Mouse (Mus musculus) right cerebral cortex, postnatal 36 days (tissue): ENCODE results near the gene Impg2.

Source experiments
- DNase-seq, 2 experiments: peaks; one replicate each; pipeline ENCODE4 v3.0.0; 2022; ENCODE audit warnings: low spot score in 2 of 2, mixed read lengths in 1 of 2

Gene Impg2

DNA sequence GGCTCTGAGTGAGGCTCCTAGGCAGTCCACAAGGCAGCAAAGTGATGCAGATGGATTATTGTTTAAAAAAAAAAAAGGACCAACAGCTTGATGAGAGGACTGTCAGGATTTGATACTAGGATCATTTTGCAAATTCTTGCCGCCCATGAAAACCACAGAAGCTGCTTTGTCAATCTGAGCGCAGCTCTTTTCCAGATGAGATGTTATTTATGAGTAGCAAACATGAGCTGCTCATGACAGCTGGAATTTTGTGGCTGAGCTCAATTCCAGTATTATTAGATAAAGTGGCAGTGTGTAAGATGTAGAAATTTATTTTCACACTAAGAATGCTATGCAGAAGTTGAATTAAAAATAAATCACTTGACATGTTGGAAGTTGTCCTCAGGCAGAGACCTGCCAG, 94.7 kb downstream of the Impg2 start:
- no peak for DNase-seq

DNA sequence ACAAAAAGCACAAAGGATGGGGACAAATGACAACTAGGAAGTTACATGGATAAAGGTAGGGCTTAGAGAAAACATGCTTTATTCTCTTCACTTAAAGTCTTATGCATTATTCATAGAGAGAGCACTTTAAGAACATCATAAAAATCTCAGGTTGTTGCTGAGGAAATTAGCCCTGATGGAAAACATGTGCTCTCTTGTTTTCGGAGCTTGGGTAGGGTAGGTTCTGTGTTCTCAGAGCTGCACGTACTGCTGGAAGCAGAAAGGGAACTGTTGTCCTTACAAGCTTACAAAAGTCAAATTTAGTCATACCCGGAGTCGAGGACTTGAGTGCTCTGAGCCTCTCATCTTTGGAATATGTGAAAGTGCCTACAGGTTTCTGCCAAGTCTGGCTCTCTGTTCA, 98.9 kb downstream of the Impg2 start:
- no peak for DNase-seq

DNA sequence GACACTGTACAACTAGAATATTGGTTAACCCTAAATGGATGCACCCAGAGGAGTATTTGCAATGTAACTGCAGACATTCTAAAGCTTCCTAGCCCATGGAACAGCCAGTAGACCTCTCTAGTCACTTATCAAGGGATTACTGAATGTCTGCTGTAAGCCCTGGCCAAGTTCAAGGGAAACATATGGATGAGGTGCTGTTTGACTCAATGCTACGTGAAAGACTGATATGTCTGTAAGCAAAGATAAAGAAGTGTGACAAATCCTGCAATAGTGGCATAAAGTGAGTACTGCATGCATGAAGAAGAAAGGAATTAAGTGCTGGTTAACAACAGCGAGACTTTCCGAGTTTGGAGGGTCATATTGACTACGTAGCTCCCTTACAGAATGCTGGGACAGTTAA, 100.1 kb downstream of the Impg2 start:
- no peak for DNase-seq

DNA sequence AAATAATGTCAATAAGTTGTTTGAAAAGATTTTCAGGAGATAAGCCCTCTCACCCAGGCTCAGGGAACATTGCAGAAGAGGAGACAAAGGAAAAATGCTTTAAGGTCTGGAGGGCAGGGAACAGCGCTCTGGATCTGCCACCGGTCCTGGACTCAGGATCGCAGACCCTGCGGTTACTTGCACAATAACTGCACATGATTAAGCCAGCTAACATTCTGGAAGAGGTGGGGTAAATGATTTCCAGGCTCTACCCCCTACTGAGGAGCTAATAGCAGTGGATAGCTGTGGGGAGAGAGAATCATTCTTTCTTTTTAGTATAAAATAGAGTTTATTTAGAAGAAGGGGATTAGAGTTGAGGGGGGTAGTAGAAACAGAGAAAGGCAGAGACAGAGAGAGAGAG, 103.5 kb downstream of the Impg2 start:
- no peak for DNase-seq

DNA sequence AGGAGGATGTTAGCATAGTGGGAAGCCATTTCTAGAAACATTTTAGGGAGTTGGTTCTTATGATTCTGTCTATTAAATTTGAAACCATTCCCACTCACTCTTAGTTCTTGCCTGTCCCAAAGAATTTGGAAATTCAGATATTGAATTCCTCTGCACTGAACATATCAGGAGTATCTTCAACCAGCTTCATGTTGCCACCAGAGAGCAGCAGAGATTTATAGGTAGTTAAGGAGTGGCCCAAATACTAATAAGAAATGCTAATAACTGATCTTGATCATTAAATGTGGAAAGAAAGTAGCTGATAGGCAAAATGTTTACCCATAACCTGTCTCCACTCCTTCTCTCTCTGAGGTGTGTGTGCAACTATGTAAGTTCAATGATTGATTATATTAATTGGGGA, 107.2 kb downstream of the Impg2 start:
- DNase-seq: no peak
